Mouse (Mus musculus): ENCODE data around the gene Mindy2. TPM values are rescaled to one million over a fixed set of nuclear protein-coding genes. Genes with fewer than 3 reads are reported as not detected.

The Mindy2 gene
- 10 to 100 TPM; 32.2 to 38.6 TPM for total RNA-seq (2021)

- intact Hi-C loops (cut with DNase I), result loop anchor here (2.0 to 5.0 kb wide), 2 partner anchors 22 to 190 kb away; partner anchors contain the start of gene Adam10
Observed at GRCm38 (mm10) chr9:70657013-70657967, at the start of gene Mindy2. Gene Mindy2, minus strand, starts transcription at chr9:70657174.

GRCm38 (mm10) chr9:70706444-70706843, 49.5 kb upstream of the Mindy2 start:
- intact Hi-C loops (cut with DNase I), result no loop called here
- no peak for DNase-seq (ENCODE audit: low spot score)

More at GRCm38 (mm10) chr9:70657013-70657967, at the start of gene Mindy2:
- peak; percentile 94 for DNase-seq (ENCODE audit: low spot score)

- DNase-seq (ENCODE audit: low spot score), result no peak
- intact Hi-C loops (cut with DNase I), result no loop called here
Observed at GRCm38 (mm10) chr9:70703597-70704203, 46.7 kb upstream of the Mindy2 start.

- intact Hi-C loops (cut with DNase I), result loop anchor here (2.0 kb wide), 1 partner anchor 17 kb away; no protein-coding TSS in a partner anchor
Observed at GRCm38 (mm10) chr9:70698090-70698489, 41.1 kb upstream of the Mindy2 start.

GRCm38 (mm10) chr9:70695723-70696122, 38.7 kb upstream of the Mindy2 start:
- intact Hi-C loops (cut with DNase I), result no loop called here
- DNase-seq (ENCODE audit: low spot score), result no peak

More at GRCm38 (mm10) chr9:70698090-70698489, 41.1 kb upstream of the Mindy2 start:
- DNase-seq (ENCODE audit: low spot score), result no peak

- intact Hi-C loops (cut with DNase I), result no loop called here
- no peak for DNase-seq (ENCODE audit: low spot score)
Observed at GRCm38 (mm10) chr9:70691772-70692693, 35.1 kb upstream of the Mindy2 start.

GRCm38 (mm10) chr9:70690579-70690978, 33.6 kb upstream of the Mindy2 start:
- DNase-seq (ENCODE audit: low spot score), result no peak
- intact Hi-C loops (cut with DNase I), result no loop called here

- intact Hi-C loops (cut with DNase I), result no loop called here
- no peak for DNase-seq (ENCODE audit: low spot score)
Observed at GRCm38 (mm10) chr9:70689926-70690325, 33.0 kb upstream of the Mindy2 start.

- intact Hi-C loops (cut with DNase I), result no loop called here
- no peak for DNase-seq (ENCODE audit: low spot score)
Observed at GRCm38 (mm10) chr9:70688301-70688968, 31.5 kb upstream of the Mindy2 start.

- no peak for DNase-seq (ENCODE audit: low spot score)
Observed at GRCm38 (mm10) chr9:70682202-70682601, 25.2 kb upstream of the Mindy2 start.

GRCm38 (mm10) chr9:70679132-70680091, 22.4 kb upstream of the Mindy2 start:
- DNase-seq (ENCODE audit: low spot score), result peak; percentile 21
- intact Hi-C loops (cut with DNase I), result loop anchor here (2.0 to 5.0 kb wide), 3 partner anchors 23 to 248 kb away; partner anchors contain the start of genes Gm10642 and Mindy2

More at GRCm38 (mm10) chr9:70682202-70682601, 25.2 kb upstream of the Mindy2 start:
- intact Hi-C loops (cut with DNase I), result no loop called here

GRCm38 (mm10) chr9:70678682-70679131, 21.7 kb upstream of the Mindy2 start, which contains the start of gene Adam10:
Gene Adam10, plus strand, starts transcription at chr9:70678997.
- intact Hi-C loops (cut with DNase I), result loop anchor here (2.0 to 5.0 kb wide), 3 partner anchors 22 to 249 kb away; partner anchors contain the start of genes Gm10642 and Mindy2
- DNase-seq (ENCODE audit: low spot score), result peak; percentile 98

GRCm38 (mm10) chr9:70675961-70676360, 19.0 kb upstream of the Mindy2 start:
- no peak for DNase-seq (ENCODE audit: low spot score)
- intact Hi-C loops (cut with DNase I), result loop anchor here (5.0 kb wide), 2 partner anchors 201 to 251 kb away; no protein-coding TSS in a partner anchor

GRCm38 (mm10) chr9:70675117-70675516, 18.1 kb upstream of the Mindy2 start:
- DNase-seq (ENCODE audit: low spot score), result no peak
- intact Hi-C loops (cut with DNase I), result loop anchor here (5.0 kb wide), 2 partner anchors 202 to 252 kb away; no protein-coding TSS in a partner anchor

GRCm38 (mm10) chr9:70673656-70674055, 16.7 kb upstream of the Mindy2 start:
- intact Hi-C loops (cut with DNase I), result loop anchor here (2.0 kb wide), 1 partner anchor 399 kb away; no protein-coding TSS in a partner anchor
- DNase-seq (ENCODE audit: low spot score), result no peak

GRCm38 (mm10) chr9:70671772-70672579, 15.0 kb upstream of the Mindy2 start:
- intact Hi-C loops (cut with DNase I), result loop anchor here (2.0 kb wide), 1 partner anchor 401 kb away; no protein-coding TSS in a partner anchor
- no peak for DNase-seq (ENCODE audit: low spot score)

GRCm38 (mm10) chr9:70671278-70671677, 14.3 kb upstream of the Mindy2 start:
- DNase-seq (ENCODE audit: low spot score), result no peak
- intact Hi-C loops (cut with DNase I), result no loop called here

Measured in heart, postnatal 25 days (tissue).